Mouse (Mus musculus) left cerebral cortex, postnatal 4 days (tissue): ENCODE results near the gene Flt3l. TPM values are rescaled to one million over a fixed set of nuclear protein-coding genes. Genes with fewer than 3 reads are reported as not detected.
A peak's percentile ranks its signal among the peaks of the same experiment; 100 is the strongest.
"Not testable (repeated sequence)": the region's sequence is repeated elsewhere in the genome, so short reads cannot be mapped to it uniquely, and the experiment has no call there.

Experiments
- DNase-seq: peaks from one replicate; pipeline ENCODE4 v3.0.0-alpha.2; 2022
- intact Hi-C: fragments of 180-260 bp; cut with DNase I; formaldehyde crosslinking; loops from one replicate; pipeline ENCODE4 v1.15.1; 2025
- total RNA-seq, 2 experiments: library from RNA; stranded (reverse); gene quantifications; 2 replicates each; pipeline ENCODE4 v1.2.3; 2021

Flt3l gene
- total RNA-seq, 2 experiments from 2014 or later = 2.8 to 3.0 TPM

DNA sequence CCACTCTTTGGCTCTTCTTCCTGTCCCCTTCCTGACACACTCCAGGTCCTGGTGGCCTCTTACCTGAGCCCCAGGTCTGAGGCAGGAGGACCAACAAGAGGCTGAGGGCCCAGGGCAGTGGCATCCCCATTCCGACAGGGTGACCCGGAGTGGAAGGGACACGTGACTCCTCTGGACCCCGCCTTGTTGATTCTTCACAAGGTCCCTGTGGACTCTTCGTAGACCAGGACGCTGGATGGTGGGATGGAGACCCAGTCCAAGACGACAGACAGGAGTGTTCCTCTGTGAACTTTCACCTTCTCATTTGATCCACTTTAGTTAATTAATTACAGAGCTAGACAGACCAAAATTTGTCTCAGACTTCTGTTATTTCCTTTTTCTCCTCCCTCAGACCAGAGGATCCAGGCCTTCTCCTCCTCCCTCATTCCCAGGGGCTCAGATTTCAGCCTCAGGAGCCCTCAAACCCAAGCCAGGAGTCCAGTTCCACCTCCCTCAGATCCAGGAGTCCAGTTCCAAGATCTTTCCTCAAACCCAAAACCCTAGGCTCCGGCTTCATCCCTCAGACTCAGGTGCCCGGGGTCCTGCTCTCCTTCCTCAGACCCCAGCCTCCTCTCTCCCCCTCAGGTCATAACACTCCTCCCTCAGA lies 33.2 kb downstream of the Flt3l start:
- intact Hi-C loops = no loop called here

DNA sequence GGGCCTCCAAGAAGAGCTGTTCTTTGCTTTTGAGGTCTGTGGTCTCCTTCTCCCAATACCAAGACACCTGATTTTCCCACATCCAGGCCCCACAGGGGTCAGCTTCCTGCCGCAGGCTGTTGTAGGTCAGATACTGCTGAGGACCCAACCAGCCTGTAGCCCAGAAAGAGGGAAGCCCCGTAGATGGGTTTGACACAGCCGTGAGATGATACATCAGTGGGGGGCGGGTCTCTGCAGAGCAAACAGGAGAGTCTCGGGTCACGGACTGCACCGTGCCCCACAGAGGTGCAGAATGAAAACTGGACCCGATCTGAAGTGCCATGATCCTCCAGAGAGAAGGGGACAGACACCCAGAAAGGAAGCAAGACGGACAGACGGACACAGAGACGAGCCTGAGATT lies 33.8 kb downstream of the Flt3l start:
- intact Hi-C loops = no loop called here
- no peak for DNase-seq

More for the DNA sequence above, 33.2 kb downstream of the Flt3l start:
- no peak for DNase-seq

DNA sequence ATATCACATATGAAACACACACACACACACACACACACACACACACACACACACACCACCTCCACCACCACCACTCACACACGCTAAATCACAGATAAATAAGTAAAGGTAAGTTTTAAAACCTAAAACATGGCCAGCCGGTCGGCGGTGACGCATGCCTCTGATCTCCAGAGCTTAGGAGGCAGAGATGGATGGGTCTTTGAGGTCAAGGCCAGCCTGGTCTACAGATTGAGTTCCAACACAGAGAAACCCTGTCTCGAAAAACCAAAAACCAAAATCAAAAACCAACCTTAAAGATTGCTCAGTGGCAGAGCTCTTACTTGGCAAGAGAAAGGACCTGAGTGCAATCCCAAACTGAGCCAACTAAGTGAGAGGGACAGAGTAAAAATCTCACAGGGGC lies 36.2 kb downstream of the Flt3l start:
- no peak for DNase-seq
- intact Hi-C loops = no loop called here

GRCm38 (mm10) chr7:45098541-45099240 lies 37.5 kb downstream of the Flt3l start:
- intact Hi-C loops = no loop called here
- DNase-seq = no peak

- intact Hi-C loops = no loop called here
- no peak for DNase-seq
Observed at GRCm38 (mm10) chr7:45097479-45097878, 38.8 kb downstream of the Flt3l start.

DNA sequence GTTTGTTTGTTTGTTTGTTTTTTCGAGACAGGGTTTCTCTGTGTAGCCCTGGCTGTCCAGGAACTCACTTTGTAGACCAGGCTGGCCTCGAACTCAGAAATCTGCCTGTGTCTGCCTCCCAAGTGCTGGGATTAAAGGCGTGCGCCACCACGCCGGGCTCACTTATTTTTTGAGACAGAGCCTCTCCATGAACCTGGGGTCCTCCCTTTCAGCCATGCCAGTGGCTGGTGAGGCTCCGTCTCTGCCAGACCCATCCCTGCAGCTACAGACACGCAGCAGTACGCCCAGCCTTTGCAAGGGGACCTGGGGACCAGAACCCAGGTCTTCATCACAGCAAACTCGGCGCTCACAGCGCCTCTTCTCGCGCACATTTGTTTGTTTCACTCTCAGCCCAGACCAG lies 40.3 kb downstream of the Flt3l start:
- DNase-seq, intact Hi-C loops: not testable (repeated sequence)

DNA sequence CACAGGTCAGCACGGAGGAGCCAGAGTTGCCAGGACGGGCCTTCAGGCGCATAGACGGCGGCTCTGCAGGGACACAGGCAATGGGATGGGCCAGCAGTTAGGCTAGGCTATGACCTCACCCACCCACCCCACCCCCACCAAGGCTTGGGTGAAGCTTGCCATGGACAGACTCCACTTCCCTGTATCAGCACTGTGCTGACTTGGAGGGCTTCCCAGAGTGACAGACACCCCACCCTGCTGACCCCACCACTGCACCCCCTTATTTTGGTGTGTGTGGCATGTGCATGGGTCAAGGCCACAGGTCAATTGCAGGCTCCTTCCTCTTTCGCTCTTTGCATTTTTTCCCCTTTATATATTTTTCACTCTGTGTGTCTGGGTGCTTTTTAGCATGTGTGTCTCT lies 40.9 kb downstream of the Flt3l start:
- intact Hi-C loops = no loop called here
- no peak for DNase-seq

DNA sequence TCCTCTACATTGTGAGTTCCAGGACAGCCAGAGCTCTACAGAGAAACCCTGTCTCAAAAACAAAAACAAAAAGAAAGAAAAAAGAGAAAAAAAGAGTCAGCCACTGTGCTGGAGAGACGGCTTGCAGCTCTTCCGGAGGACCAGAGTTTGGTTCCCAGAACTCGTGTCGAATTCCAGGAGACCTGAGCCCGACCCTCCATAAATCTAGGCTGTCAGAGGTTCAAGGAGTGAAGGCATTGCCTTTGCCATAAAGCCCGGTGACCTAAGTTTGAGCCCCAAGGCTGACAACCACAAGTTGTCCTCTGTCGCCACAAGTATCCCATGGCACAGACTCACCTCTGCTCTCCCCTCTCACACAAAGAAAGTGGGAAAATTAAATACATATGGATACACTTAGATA lies 42.1 kb downstream of the Flt3l start:
- intact Hi-C loops = no loop called here
- no peak for DNase-seq

DNA sequence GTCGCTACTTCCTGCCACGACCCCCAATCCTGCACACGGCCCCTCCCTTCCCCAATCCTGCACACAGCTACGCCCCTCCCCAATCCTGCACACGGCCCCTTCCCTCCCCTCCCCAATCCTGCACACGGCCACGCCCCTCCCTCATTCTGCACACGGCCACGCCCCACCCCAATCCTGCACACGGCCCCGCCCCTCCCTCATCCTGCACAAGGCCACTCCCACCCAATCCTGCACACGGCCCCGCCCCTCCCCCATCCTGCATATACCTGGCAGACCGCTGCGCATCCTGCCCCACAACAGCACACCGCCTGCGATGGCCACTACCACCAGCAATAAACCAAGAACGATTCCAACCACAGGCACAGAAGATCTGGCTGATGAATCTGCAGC lies 42.7 kb downstream of the Flt3l start:
- DNase-seq = no peak
- intact Hi-C loops = no loop called here

DNA sequence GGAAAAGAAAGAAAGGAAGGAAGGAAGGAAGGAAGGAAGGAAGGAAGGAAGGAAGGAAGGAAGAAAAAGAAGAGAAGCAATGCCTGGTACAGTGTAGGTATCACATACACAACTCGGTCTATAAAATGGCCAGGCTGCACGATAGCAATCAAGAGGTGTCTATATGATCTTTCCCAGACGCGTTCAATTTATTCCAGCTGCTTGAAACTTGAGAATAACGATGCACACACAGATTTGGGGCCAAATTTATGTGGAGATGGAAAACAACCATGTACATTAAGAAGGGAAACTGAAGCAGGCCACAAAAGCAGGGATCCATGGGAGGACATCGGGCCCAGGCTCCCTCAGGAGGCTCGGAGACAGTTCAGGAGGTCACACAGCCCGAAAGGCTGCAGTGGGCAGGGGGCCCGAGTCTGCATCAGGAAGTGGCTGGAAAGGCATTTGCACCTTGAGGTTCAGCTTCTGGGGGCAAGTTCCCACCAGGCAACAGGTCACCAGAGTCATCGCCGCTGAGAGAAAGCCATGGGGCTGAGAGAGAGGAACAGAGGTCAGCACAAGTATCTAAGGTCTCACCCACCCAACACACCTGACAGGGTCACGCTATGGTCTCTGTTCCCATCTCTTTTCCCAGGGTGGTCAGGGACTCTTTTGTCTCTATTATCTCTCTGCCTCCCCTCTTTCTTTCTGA lies 43.3 kb downstream of the Flt3l start:
- no peak for DNase-seq
- intact Hi-C loops = no loop called here

- peak; percentile 96 for DNase-seq
- intact Hi-C loops = no loop called here
Observed at GRCm38 (mm10) chr7:45092048-45092447, 44.2 kb downstream of the Flt3l start, which contains the start of gene Rcn3. Gene Rcn3 (minus strand): TSS chr7:45092221.

DNA sequence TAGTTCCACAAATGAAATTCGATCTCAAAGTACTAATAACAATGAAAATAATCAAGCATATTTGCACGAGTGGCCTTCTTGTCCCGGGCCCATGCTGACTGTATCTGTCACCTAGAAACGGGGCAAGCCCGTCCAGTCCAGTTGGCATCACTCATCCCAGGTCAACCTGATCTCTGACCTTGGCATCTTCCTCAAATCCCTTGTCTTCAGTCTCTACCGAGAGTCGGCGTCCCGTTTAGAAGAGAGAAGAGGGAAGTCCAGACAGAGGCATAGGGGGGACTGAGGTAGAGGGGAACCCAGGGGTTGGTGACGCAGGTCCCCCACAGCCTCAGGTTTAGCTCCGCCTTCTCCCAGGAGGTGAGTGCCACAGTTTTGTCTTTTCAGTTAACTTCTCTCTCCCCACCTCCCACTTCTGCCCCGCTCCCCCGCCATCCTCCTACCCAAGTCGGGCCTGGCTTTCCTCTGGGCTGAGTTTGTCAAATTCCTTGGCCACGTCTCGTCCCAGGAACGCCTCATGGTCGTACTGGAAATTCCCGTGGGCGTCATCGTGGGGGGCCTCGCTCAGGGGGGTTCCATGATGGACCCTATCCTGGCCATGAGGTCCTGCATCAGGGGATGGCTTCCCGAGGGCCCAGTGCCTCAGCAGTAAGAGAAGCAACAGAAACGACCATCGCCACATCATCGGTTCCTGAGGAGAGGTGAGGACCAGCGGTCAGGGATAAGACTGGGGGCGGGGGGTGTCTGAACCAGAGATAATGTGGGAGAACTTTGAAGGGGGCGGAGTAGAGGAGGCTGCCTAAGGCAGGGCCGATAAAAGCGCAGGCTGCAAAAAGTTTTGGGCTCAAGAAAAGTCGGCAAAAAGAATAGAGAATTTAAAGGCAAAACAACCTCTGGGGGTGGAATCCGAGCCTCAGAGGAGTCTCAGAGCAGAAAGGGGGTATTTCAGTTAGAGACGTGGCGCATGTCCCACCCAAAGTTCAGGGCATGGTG lies 44.9 kb downstream of the Flt3l start:
- DNase-seq = no peak
- intact Hi-C loops = no loop called here

GRCm38 (mm10) chr7:45090251-45090977 lies 45.8 kb downstream of the Flt3l start:
- intact Hi-C loops = no loop called here
- DNase-seq = no peak

DNA sequence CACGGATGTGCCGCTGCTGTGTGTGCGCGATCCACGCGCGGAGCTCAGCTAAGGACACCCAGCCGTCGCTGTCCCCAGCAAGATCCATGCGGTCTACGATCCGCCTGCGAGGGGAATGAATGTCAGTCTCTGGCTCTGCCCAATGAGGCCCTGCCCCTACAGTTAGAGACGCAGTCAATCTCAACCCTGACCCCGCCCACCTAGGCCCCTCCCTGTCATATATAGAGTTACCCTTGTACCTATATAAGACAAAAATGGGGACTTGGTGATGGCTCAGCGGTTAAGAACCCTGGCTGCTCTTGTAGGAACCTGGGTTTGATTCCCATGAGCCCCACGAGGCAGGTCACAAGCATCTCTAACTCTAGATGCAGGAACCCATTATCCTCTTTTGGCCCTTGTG lies 47.6 kb downstream of the Flt3l start:
- DNase-seq = no peak
- intact Hi-C loops = no loop called here

DNA sequence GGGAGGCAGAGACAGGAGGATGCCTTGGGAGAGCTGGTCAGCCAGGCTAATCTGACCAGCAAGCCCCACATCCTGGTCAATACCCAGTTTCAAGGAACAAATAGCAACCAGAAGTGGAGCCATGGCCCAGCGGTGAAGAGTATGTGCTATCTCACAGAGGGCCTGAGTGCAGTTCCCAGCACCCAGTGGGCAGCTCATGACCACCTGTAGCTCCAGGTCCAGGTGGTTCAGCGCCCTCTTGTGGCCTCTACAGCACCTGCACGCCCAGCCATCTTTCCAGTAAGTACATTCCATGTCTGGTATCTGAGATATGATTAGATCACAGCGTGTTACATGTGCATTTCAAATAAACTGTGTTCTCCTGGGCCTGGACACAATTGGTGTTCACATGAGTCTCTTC lies 50.1 kb downstream of the Flt3l start:
- intact Hi-C loops = no loop called here
- DNase-seq = no peak

- intact Hi-C loops = no loop called here
- no peak for DNase-seq
Observed at GRCm38 (mm10) chr7:45083300-45083890, 52.8 kb downstream of the Flt3l start.

DNA sequence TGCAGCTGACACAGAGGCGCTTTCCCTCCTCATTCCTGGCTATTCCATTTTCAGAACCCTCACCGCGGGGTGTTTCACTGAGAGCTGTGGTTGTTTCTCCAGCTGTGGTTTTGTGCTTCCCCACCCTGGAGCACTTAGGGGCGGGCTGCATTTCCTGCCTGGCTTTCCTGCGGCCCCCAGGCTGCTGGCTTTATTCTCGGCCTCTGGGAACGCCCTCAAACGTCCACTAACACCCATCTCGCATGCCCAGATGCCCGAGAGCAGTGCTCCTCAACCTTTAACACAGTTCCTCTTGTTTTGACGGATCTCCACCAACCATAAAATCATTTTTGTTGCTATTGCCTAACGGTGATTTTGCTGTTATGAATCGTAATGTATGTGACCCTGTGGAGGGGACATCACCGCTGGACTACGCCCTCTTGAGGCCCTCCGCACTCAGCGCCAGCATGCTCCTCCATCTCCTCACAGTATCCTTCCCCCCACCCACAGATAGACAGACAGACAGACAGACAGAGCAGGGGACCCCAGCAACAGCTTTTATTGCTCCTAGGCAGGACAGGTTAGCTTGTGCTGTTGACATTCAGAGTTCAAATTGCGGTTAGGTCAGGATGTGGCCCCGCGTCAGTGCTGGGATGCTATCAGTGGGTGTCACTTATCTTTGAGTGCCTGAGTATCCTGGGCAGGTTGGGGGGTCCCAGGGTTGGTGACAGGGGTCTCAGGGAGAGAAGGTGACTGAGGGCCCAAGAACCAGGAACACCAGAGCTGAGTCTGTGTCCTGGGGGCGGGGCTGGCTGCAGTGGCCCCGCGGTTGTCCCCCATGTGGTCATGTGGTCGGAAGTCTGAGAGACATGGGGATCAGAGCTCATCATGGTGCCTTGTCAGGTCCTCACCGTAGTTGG lies 53.6 kb downstream of the Flt3l start:
- no peak for DNase-seq
- intact Hi-C loops = no loop called here

DNA sequence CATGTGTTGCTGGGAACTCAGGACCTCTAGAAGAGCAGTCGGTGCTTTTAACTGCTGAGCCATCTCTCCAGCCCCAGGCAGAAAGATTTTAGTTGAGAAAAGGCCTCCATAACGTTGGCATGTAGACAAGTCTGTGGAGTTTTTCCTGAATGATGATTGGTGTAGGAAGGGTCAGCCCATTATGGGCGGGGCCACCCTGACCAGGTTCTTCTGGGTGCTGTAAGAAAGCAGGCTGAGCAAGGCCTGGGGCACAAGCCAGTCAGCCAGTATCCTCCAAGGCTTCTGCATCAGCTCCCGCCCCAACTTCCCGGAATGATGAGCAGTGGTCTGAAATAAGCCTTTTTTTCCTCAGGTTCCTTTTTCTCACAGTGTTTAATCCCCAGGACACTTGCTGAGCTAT lies 55.2 kb downstream of the Flt3l start:
- intact Hi-C loops = no loop called here
- DNase-seq = no peak

- intact Hi-C loops = no loop called here
- peak; percentile 93 for DNase-seq
Observed at GRCm38 (mm10) chr7:45079856-45080255, 56.4 kb downstream of the Flt3l start.
